Mouse (Mus musculus): ENCODE results near the gene 1810055G02Rik. TPM values are rescaled to one million over a fixed set of nuclear protein-coding genes. Genes with fewer than 3 reads are reported as not detected.

1810055G02Rik gene
- total and polyA plus RNA-seq, 3 experiments, result 5.6 to 9.5 (median 7.9) TPM

GRCm38 (mm10) chr19:3667155-3667895 lies 40.8 kb upstream of the 1810055G02Rik start:
- dilution Hi-C loops (cut with MboI; ENCODE audit: extremely low pct_ligation_motif_present, extremely low pct_unique_long_range_greater_than_20kb, low sequenced_read_pairs), result no loop called here
- in situ Hi-C loops (cut with MboI; ENCODE audit: low pct_ligation_motif_present, low pct_unique_long_range_greater_than_20kb, low sequenced_read_pairs), result no loop called here

GRCm38 (mm10) chr19:3667979-3668378 lies 40.1 kb upstream of the 1810055G02Rik start:
- Histone ChIP-seq H3K4me2 (ENCODE audit: insufficient read depth, low read depth, poor library complexity, severe bottlenecking) (no peak overlapping the region; the same call in 1 of the 2 replicates), H3K79me2 (replicated peaks; ENCODE audit: control insufficient read depth, extremely low read depth, insufficient read depth, poor library complexity, severe bottlenecking) (no peaks in the 10 kb centered on the region), H3K9ac (ENCODE audit: insufficient read depth, low read depth) (no peak overlapping the region), H3K36me3 (replicated peaks in 1 of 2; ENCODE audit: control insufficient read depth in 1 of 2, insufficient read depth in 1 of 2, low read length in 1 of 2) (no peaks in the 10 kb centered on the region), H3K4me1 (ENCODE audit: control insufficient read depth in 1 of 2, insufficient read depth in 2 of 2) (peaks cover 0 to 8% of the 10 kb centered on the region in 2 experiments; a peak in 1 of 4 replicates), H3K9me3 (replicated peaks; ENCODE audit: low read length) (peaks cover 5% of the 10 kb centered on the region), H3K27ac (ENCODE audit: insufficient read depth, low read depth) (no peak overlapping the region), H3K27me3 (replicated peaks) (no peaks in the 10 kb centered on the region), H3K4me3 (replicated peaks in 1 of 3; ENCODE audit: low read depth in 2 of 3, low read length in 2 of 3, poor library complexity in 1 of 3) (no peak overlapping the region)
- no peak for DNase-seq (ENCODE audit: extremely low read depth)
- in situ Hi-C loops (cut with MboI; ENCODE audit: low pct_ligation_motif_present, low pct_unique_long_range_greater_than_20kb, low sequenced_read_pairs) (no loop called here), dilution Hi-C loops (cut with MboI; ENCODE audit: extremely low pct_ligation_motif_present, extremely low pct_unique_long_range_greater_than_20kb, low sequenced_read_pairs) (no loop called here)
- TF ChIP-seq CTCF (conservative IDR thresholded peaks at IDR 0.05 in 1 of 2, IDR thresholded peaks at IDR 0.05 in 1 of 2; ENCODE audit: low read depth in 2 of 2, low read length in 2 of 2) (peak in 1 of 2 experiments; percentile 26; a peak in 1 of 4 replicates), ETS1 (conservative IDR thresholded peaks at IDR 0.05; ENCODE audit: low read depth, low read length) (no peak), BHLHE40 (IDR thresholded peaks at IDR 0.05; ENCODE audit: low read depth, low read length) (no peak), ELF1 (IDR thresholded peaks at IDR 0.05; ENCODE audit: low read depth, low read length) (no peak), ZC3H11A (IDR thresholded peaks at IDR 0.05; ENCODE audit: low read depth, low read length) (no peak), UBTF (IDR thresholded peaks at IDR 0.05; ENCODE audit: low read depth, low read length) (no peak)

More at GRCm38 (mm10) chr19:3667155-3667895, 40.8 kb upstream of the 1810055G02Rik start:
- no peaks in the 10 kb centered on the region for H3K79me2 ChIP-seq (replicated peaks; ENCODE audit: control insufficient read depth, extremely low read depth, insufficient read depth, poor library complexity, severe bottlenecking)
- H3K4me2 ChIP-seq (ENCODE audit: insufficient read depth, low read depth, poor library complexity, severe bottlenecking), result no peak overlapping the region
- H3K27ac ChIP-seq (ENCODE audit: insufficient read depth, low read depth), result no peak overlapping the region
- no peaks in the 10 kb centered on the region for H3K27me3 ChIP-seq (replicated peaks)
- TF ChIP-seq MEF2A (IDR thresholded peaks at IDR 0.05; ENCODE audit: borderline replicate concordance, low read depth, low read length) (no peak), HCFC1 (IDR thresholded peaks at IDR 0.05; ENCODE audit: low read depth, low read length) (no peak), POLR2A (IDR thresholded peaks at IDR 0.05; ENCODE audit: low read depth, low read length) (no peak), TCF12 (IDR thresholded peaks at IDR 0.05; ENCODE audit: low read depth, low read length) (no peak), SIN3A (IDR thresholded peaks at IDR 0.05; ENCODE audit: low read length) (no peak), UBTF (IDR thresholded peaks at IDR 0.05; ENCODE audit: low read depth, low read length) (no peak), EP300 (IDR thresholded peaks at IDR 0.05; ENCODE audit: low read length) (no peak), ETS1 (conservative IDR thresholded peaks at IDR 0.05; ENCODE audit: low read depth, low read length) (no peak), MXI1 (IDR thresholded peaks at IDR 0.05; ENCODE audit: low read depth, low read length) (no peak), ZNF384 (IDR thresholded peaks at IDR 0.05; ENCODE audit: low read depth, low read length) (no peak), GABPA (IDR thresholded peaks at IDR 0.05; ENCODE audit: insufficient replicate concordance, low read depth, low read length) (no peak), ELF1 (IDR thresholded peaks at IDR 0.05; ENCODE audit: low read depth, low read length) (no peak), KAT2A (IDR thresholded peaks at IDR 0.05; ENCODE audit: insufficient replicate concordance, low read length) (no peak), USF1 (IDR thresholded peaks at IDR 0.05; ENCODE audit: low read depth, low read length) (no peak), NRF1 (IDR thresholded peaks at IDR 0.05; ENCODE audit: low read depth, low read length) (no peak), JUND (conservative IDR thresholded peaks at IDR 0.05; ENCODE audit: low read depth, low read length) (no peak)
- DNase-seq (ENCODE audit: extremely low read depth), result no peak
- H3K4me1 ChIP-seq (ENCODE audit: control insufficient read depth in 1 of 2, insufficient read depth in 2 of 2), result peaks cover 0 to 8% of the 10 kb centered on the region in 2 experiments; a peak in 1 of 4 replicates
- H3K4me3 ChIP-seq (replicated peaks in 1 of 3; ENCODE audit: low read depth in 2 of 3, low read length in 2 of 3, poor library complexity in 1 of 3), result no peak overlapping the region
- H3K9me3 ChIP-seq (replicated peaks; ENCODE audit: low read length), result no peaks in the 10 kb centered on the region
- H3K9ac ChIP-seq (ENCODE audit: insufficient read depth, low read depth), result no peak overlapping the region
- H3K36me3 ChIP-seq (replicated peaks in 1 of 2; ENCODE audit: control insufficient read depth in 1 of 2, insufficient read depth in 1 of 2, low read length in 1 of 2), result no peaks in the 10 kb centered on the region

All from CH12.LX (cell line).